ENCODE assay signal across 20 mouse cellular contexts in the genomic region with DNA sequence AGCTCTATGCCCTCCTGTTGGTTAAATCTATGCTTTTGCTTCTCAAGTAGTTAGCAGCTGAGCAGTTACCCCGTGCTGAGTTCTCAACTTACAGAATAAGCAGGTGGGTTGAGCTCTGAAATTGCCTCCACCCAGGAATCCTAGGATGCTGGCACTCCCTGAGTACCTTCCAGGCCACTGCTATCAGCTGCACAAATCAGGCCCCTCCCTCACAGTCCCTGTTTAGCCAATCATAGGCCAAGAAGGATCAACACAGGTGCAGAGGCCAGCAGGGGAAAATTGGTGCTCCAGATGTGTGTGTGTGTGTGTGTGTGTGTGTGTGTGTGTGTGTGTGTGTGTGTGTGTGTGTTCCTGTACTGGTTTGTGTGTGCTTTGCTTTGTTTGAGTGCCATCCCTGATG. TPM values are rescaled to one million over a fixed set of nuclear protein-coding genes. Genes with fewer than 3 reads are reported as not detected.
A peak's percentile ranks its signal among the peaks of the same experiment; 100 is the strongest.
DNase-seq lines count a peak whose midpoint lies in the region; ATAC-seq and TF ChIP-seq lines count a peak whose summit lies in the region.
"Had no signal": no experiment of that assay in that cellular context is flagged by ENCODE, and none has a peak within 500 bp of the region (broad histone marks: within the 10 kb centered on the region; RNA-seq: fewer than 3 reads in every experiment).

No protein-coding gene starts in this region.

- ATAC-seq in midbrain, embryonic 15.5 days (replicated peaks): no peak

- WGBS in kidney, adult 2 months: 41% methylated on average over 1 of the region's 1 CpGs
- WGBS in midbrain, embryonic 15.5 days: 6% methylated on average over 1 of the region's 1 CpGs

- H3K27me3 ChIP-seq in kidney, adult 2 months (replicated peaks; ENCODE audit: control insufficient read depth, insufficient read depth, low read length): no peaks in the 10 kb centered on the region
- no peaks in the 10 kb centered on the region for H3K27me3 ChIP-seq in midbrain, embryonic 15.5 days (replicated peaks)

- no peaks in the 10 kb centered on the region for H3K36me3 ChIP-seq in kidney, adult 2 months (ENCODE audit: control insufficient read depth, insufficient read depth, low read length)
- no peaks in the 10 kb centered on the region for H3K36me3 ChIP-seq in ES-E14 (ENCODE audit: control insufficient read depth, insufficient read depth, low read length, poor library complexity, severe bottlenecking)
- no peaks in the 10 kb centered on the region for H3K36me3 ChIP-seq in midbrain, embryonic 15.5 days (replicated peaks)
- H3K36me3 ChIP-seq: embryonic facial prominence, embryonic 15.5 days; heart, embryonic 10.5 days; hindbrain, embryonic 13.5 days; midbrain, embryonic 10.5 days; neural tube, embryonic 12.5 days had no signal

- no peak overlapping the region for H3K4me3 ChIP-seq in kidney, adult 2 months (ENCODE audit: insufficient read depth, low read depth, low read length)
- H3K4me3 ChIP-seq in ES-E14 (ENCODE audit: insufficient read depth in 1 of 2, low read depth in 1 of 2, low read length in 2 of 2, poor library complexity in 1 of 2, severe bottlenecking in 1 of 2): no peak overlapping the region
- no peak overlapping the region for H3K4me3 ChIP-seq in midbrain, embryonic 15.5 days
- H3K4me3 ChIP-seq: embryonic facial prominence, embryonic 15.5 days; heart, embryonic 10.5 days; hindbrain, embryonic 13.5 days; midbrain, embryonic 10.5 days; neural tube, embryonic 12.5 days had no signal

- H3K4me1 ChIP-seq in kidney, adult 2 months (ENCODE audit: control insufficient read depth, insufficient read depth, low read length): peaks cover 3% of the 10 kb centered on the region; the same call in 1 of the 2 replicates
- H3K4me1 ChIP-seq in ES-E14 (ENCODE audit: control insufficient read depth in 2 of 2, insufficient read depth in 2 of 2, low read length in 2 of 2, poor library complexity in 1 of 2): peaks cover 0 to 28% of the 10 kb centered on the region in 2 experiments; a peak in 2 of 4 replicates
- peaks cover 47% of the 10 kb centered on the region for H3K4me1 ChIP-seq in midbrain, embryonic 15.5 days

- no peak overlapping the region for H3K9ac ChIP-seq in ES-E14 (ENCODE audit: insufficient read depth, low read depth, low read length, poor library complexity, severe bottlenecking)
- H3K9ac ChIP-seq in midbrain, embryonic 15.5 days: no peak overlapping the region
- H3K9ac ChIP-seq: embryonic facial prominence, embryonic 15.5 days; hindbrain, embryonic 13.5 days; neural tube, embryonic 12.5 days had no signal

- in situ Hi-C loops in ES-E14 (cut with MboI; ENCODE audit: low sequenced_read_pairs in 2 of 2, unreplicated experiment in 2 of 2): loop anchor here in 1 of 2 experiments (5.0 kb wide), 1 partner anchor 110 kb away; no protein-coding TSS in a partner anchor

- no peaks in the 10 kb centered on the region for H3K9me3 ChIP-seq in ES-E14 (ENCODE audit: control insufficient read depth, insufficient read depth, low read depth, low read length)
- no peaks in the 10 kb centered on the region for H3K9me3 ChIP-seq in midbrain, embryonic 15.5 days
- H3K9me3 ChIP-seq: embryonic facial prominence, embryonic 15.5 days; heart, embryonic 10.5 days; hindbrain, embryonic 13.5 days; midbrain, embryonic 10.5 days; neural tube, embryonic 12.5 days had no signal

- no peak overlapping the region for H3K27ac ChIP-seq in kidney, adult 2 months (ENCODE audit: insufficient read depth, low read depth, low read length)
- no peak overlapping the region for H3K27ac ChIP-seq in ES-E14 (ENCODE audit: insufficient read depth, low read depth, low read length, poor library complexity, severe bottlenecking)
- H3K27ac ChIP-seq in midbrain, embryonic 15.5 days: no peak overlapping the region
- H3K27ac ChIP-seq: embryonic facial prominence, embryonic 15.5 days; heart, embryonic 10.5 days; hindbrain, embryonic 13.5 days; midbrain, embryonic 10.5 days; neural tube, embryonic 12.5 days; stomach, postnatal 0 days had no signal

- no peak for TF ChIP-seq POLR2A in kidney, adult 2 months (IDR thresholded peaks at IDR 0.05; ENCODE audit: low read depth, low read length)

- peak; percentile 24 for DNase-seq in kidney, adult 2 months
- no peak for DNase-seq in kidney, adult 9 months
- peak; percentile 38 for DNase-seq in ES-E14 (ENCODE audit: low read depth, low spot score)
- DNase-seq in forelimb bud, embryonic 11.5 days (ENCODE audit: low read depth, low spot score): peak; percentile 28
- peak; percentile 56 for DNase-seq in thymus, postnatal 0 days (ENCODE audit: low spot score)
- no peak for DNase-seq in gastrocnemius, postnatal 36 days
- DNase-seq in adrenal gland, postnatal 36 days: no peak
- DNase-seq: adrenal gland, adult 8-10 months; B cell, adult 2 months; cerebellum, adult 2 months; gastrocnemius, postnatal 14 days; heart, postnatal 10 days; kidney, postnatal 4 days had no signal

- H3K4me2 ChIP-seq in midbrain, embryonic 15.5 days: no peak overlapping the region
- H3K4me2 ChIP-seq: embryonic facial prominence, embryonic 15.5 days; hindbrain, embryonic 13.5 days; neural tube, embryonic 12.5 days had no signal

- no peak for TF ChIP-seq CTCF in kidney, adult 2 months (conservative IDR thresholded peaks at IDR 0.05; ENCODE audit: insufficient read depth, insufficient read length, low read depth, low read length)

- intact Hi-C loops in gastrocnemius, postnatal 36 days (cut with DNase I): no loop called here

TF ChIP-seq in ES-E14, 5 proteins besides CTCF, POLR2A, EP300 and RAD21:
- TF ChIP-seq ZNF384 (IDR thresholded peaks at IDR 0.05; ENCODE audit: low read depth, low read length) (no peak), CHD2 (IDR thresholded peaks at IDR 0.05; ENCODE audit: low read depth, low read length) (no peak), HCFC1 (IDR thresholded peaks at IDR 0.05; ENCODE audit: borderline replicate concordance, insufficient read depth, low read length) (no peak)

RNA-seq across cellular contexts. Expression of gene Lrtm2, which starts 1.5 kb away (rescaled TPM):
- 3.0 and 4.1 TPM in 2 replicates for polyA plus RNA-seq in kidney, adult 2 months (2012; rRNA removed)
- 1.3 and 1.5 TPM in 2 replicates for total RNA-seq in ES-E14 (2012; rRNA removed)
- polyA plus RNA-seq in thymus, postnatal 0 days (2015; fragmentation: Nextera tagmentation; extraction: Ambion mirVana): 0.36 and 0.38 TPM in 2 replicates
- total RNA-seq in gastrocnemius, postnatal 36 days (2021): under 1 TPM; 0.31 to 0.47 TPM
- 10.6 and 12.7 TPM in 2 replicates for polyA plus RNA-seq in midbrain, embryonic 15.5 days (2015; fragmentation: Nextera tagmentation; extraction: Ambion mirVana)
- total RNA-seq in adrenal gland, postnatal 36 days (2021): under 1 TPM in 1 of 2 experiments, not detected in 1; 0.30 TPM
- total RNA-seq: heart, postnatal 10 days had no signal

Comparison
In these comparisons a context has a peak if more than half of its experiments do, and no peak if none do; other contexts are left out.
1. DNase-seq: peak in kidney, adult 2 months (single experiment), ES-E14 (single experiment), forelimb bud, embryonic 11.5 days (single experiment) and thymus, postnatal 0 days (single experiment); none in kidney, adult 9 months (single experiment), gastrocnemius, postnatal 36 days (0 of 2) and adrenal gland, postnatal 36 days (0 of 2).